Mouse (Mus musculus): ENCODE measurements around the gene Psmc4. TPM values are rescaled to one million over a fixed set of nuclear protein-coding genes. Genes with fewer than 3 reads are reported as not detected.

The Psmc4 gene
- polyA plus RNA-seq, 1 experiment, result 222 TPM

- 77% methylated on average over 3 of the region's 3 CpGs for WGBS
Observed at GRCm38 (mm10) chr7:28010271-28010670, 39.6 kb downstream of the Psmc4 start.

More at GRCm38 (mm10) chr7:28010271-28010670, 39.6 kb downstream of the Psmc4 start:
- DNase-seq, result no peak
- H3K4me1 ChIP-seq (ENCODE audit: control insufficient read depth, insufficient read depth, low read length), result no peaks in the 10 kb centered on the region
- no peaks in the 10 kb centered on the region for H3K27me3 ChIP-seq (ENCODE audit: control insufficient read depth, insufficient read depth, low read length)
- no peak for TF ChIP-seq POLR2A (IDR thresholded peaks at IDR 0.05; ENCODE audit: borderline replicate concordance, insufficient read depth, low read length)
- no peak for TF ChIP-seq CTCF (IDR thresholded peaks at IDR 0.05; ENCODE audit: borderline replicate concordance, insufficient read depth, low read depth, low read length)
- no peak overlapping the region for H3K27ac ChIP-seq (ENCODE audit: insufficient read depth, low read length)
- H3K4me3 ChIP-seq (replicated peaks; ENCODE audit: insufficient read depth, low read depth, low read length), result no peak overlapping the region

Other genes with a start within 250 kb of the Psmc4 start
- gene Zfp626, start 242.9 kb downstream of the Psmc4 start, polyA plus RNA-seq (2012; rRNA removed), result 3.7 and 3.9 TPM in 2 replicates
- gene Zfp59, start 211.5 kb downstream of the Psmc4 start, polyA plus RNA-seq (2012; rRNA removed), result 4.0 and 4.4 TPM in 2 replicates
- 0.62 and 0.70 TPM in 2 replicates for gene Zfp607a, start 192.6 kb downstream of the Psmc4 start, polyA plus RNA-seq (2012; rRNA removed)
- 5.7 and 7.2 TPM in 2 replicates for gene Zfp974, start 120.6 kb downstream of the Psmc4 start, polyA plus RNA-seq (2012; rRNA removed)
- gene Zfp780b, start 70.9 kb downstream of the Psmc4 start, polyA plus RNA-seq (2012; rRNA removed), result 10.2 and 10.3 TPM in 2 replicates
- gene Zfp850, start 36.0 kb downstream of the Psmc4 start, polyA plus RNA-seq (2012; rRNA removed), result 2.2 and 2.7 TPM in 2 replicates
- gene Fcgbp, start 21.1 kb upstream of the Psmc4 start, polyA plus RNA-seq (2012; rRNA removed), result 0.24 and 0.29 TPM in 2 replicates
- 0.02 and 0.03 TPM in 2 replicates for gene 9530053A07Rik, start 79.4 kb upstream of the Psmc4 start, polyA plus RNA-seq (2012; rRNA removed)
- 67.0 and 72.8 TPM in 2 replicates for gene Fbl, start 119.6 kb upstream of the Psmc4 start, polyA plus RNA-seq (2012; rRNA removed)
- 27.3 and 29.6 TPM in 2 replicates for gene Dyrk1b, start 129.4 kb upstream of the Psmc4 start, polyA plus RNA-seq (2012; rRNA removed)
- 44.2 and 44.4 TPM in 2 replicates for gene Eid2, start 217.8 kb upstream of the Psmc4 start, polyA plus RNA-seq (2012; rRNA removed)
- gene Eid2b, start 227.6 kb upstream of the Psmc4 start, polyA plus RNA-seq (2012; rRNA removed), result 21.2 and 23.1 TPM in 2 replicates
- 0.59 and 1.4 TPM in 2 replicates for gene Selenov, start 241.1 kb upstream of the Psmc4 start, polyA plus RNA-seq (2012; rRNA removed)

All from cerebellum, adult 2 months (tissue).